Mouse (Mus musculus) megakaryocyte, embryonic 14.5 days (primary cell): ENCODE measurements around the gene Brms1.

Experiments
- FLI1 ChIP-seq: IDR thresholded peaks from 2 replicates; pipeline ENCODE4 v1.6.1; 2012; ENCODE audit warnings: low read length, inconsistent platforms, mixed read lengths
- GATA1 ChIP-seq: IDR thresholded peaks from 3 replicates; pipeline ENCODE4 v1.6.1; 2012; ENCODE audit warnings: mixed read lengths, low read length, inconsistent platforms, borderline replicate concordance

- TF ChIP-seq GATA1 (no peak), FLI1 (no peak)
Measured at GRCm38 (mm10) chr19:5084834-5085144, 43.6 kb downstream of the Brms1 start.
